Mouse (Mus musculus) retina, postnatal 1 day (tissue): ENCODE measurements around the gene Elp5.
"Not testable (repeated sequence)": the region's sequence is repeated elsewhere in the genome, so short reads cannot be mapped to it uniquely, and the experiment has no call there.

Source experiments
- DNase-seq: peaks from one replicate; pipeline ENCODE4 v3.0.0-alpha.2; 2012

Gene Elp5

DNA sequence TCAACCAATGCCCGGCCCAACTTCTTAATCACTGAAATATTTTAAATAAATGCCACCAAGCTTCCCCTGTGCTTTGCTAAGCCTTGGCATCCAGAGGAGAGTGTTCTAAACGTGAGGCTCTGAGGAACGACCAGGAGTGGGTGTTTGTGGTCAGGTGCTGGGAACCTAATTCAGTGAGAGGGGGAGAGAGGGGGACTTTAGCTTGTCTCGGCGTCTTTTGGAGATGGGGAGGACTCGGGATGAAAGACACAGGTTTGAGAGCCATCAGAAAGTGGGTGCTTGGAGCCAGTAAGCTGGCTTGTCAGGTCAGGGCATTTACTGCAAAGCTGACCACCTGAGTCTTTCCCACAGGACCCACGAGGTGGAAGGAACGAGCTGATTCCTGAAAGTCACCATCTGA, 50.5 kb downstream of the Elp5 start:
- no peak for DNase-seq

- no peak for DNase-seq
Measured at GRCm38 (mm10) chr11:69930967-69931537, 51.3 kb downstream of the Elp5 start.

GRCm38 (mm10) chr11:69930176-69930575, 52.1 kb downstream of the Elp5 start:
- not testable (repeated sequence) for DNase-seq

DNA sequence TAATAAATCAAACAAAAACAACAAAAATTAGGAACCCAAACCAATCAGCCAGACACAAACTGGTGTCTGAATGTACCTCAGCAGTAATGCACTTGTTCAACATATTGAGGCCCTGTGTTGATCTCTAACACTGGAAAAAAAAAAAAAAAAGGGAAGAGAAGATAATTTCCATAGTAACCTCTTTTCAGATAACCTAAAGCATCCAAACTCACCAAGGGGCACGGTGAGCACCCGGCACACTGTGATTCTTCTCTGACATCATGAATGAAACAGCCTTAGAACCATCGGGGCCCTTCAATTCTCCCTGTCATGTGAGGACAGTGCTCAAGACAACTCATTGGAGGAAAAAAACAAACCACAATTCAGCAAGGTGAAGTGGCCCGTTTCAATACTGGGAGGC, 52.6 kb downstream of the Elp5 start:
- no peak for DNase-seq

DNA sequence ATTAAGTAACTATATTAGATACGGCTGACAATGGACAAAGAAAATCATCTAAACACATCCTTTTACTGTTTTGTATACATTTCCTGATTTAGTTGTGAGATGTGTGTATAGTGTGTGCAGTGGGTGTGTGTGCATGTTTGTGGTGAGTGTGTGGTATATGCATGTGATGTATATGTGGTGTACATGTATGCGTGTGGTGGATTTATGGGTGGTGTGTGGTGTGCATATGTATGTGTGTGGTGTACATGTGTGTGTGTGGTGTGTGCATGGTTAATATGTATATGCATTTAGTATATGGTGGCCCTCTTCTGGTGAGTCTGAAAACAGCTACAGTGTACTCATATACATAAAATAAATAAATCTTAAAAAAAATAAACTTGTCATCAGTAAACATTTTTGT, 54.8 kb downstream of the Elp5 start:
- no peak for DNase-seq

- DNase-seq = no peak
Measured at GRCm38 (mm10) chr11:69922796-69923195, 59.5 kb downstream of the Elp5 start.

DNA sequence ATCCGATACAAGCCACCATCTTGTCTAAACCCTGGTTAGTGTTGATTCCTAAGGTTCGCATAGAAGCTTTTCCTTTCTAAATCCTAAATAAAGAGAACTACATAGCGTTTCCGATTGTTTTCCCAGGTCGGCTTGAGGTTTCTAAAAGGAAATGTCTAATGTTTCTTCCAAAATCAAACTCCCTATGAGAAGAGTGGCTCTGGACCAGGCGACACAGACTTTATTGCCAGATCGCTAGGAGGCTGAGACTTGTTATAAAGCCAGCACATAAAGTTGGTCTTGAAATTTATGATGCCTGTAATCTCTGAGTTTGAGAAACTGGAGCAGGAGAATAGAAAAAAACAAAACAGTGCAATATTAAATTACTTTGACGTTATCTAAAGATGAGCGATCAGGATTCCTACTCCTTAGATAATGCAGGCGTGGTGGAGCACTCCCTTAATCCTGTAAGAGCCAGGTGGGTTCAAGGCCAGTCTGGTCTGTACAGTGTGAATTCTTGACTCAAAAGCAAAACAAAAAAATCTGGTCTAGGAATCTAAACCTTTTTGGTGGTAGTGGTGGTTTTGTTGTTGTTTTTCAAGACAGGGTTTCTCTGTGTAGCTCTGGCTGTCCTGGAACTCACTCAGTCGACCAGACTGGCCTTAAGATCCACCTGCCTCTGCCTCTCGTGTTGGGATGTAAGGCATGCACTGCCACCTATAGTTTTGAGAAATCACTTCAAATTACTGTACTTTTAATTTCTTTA, 60.1 kb downstream of the Elp5 start:
- DNase-seq = no peak

DNA sequence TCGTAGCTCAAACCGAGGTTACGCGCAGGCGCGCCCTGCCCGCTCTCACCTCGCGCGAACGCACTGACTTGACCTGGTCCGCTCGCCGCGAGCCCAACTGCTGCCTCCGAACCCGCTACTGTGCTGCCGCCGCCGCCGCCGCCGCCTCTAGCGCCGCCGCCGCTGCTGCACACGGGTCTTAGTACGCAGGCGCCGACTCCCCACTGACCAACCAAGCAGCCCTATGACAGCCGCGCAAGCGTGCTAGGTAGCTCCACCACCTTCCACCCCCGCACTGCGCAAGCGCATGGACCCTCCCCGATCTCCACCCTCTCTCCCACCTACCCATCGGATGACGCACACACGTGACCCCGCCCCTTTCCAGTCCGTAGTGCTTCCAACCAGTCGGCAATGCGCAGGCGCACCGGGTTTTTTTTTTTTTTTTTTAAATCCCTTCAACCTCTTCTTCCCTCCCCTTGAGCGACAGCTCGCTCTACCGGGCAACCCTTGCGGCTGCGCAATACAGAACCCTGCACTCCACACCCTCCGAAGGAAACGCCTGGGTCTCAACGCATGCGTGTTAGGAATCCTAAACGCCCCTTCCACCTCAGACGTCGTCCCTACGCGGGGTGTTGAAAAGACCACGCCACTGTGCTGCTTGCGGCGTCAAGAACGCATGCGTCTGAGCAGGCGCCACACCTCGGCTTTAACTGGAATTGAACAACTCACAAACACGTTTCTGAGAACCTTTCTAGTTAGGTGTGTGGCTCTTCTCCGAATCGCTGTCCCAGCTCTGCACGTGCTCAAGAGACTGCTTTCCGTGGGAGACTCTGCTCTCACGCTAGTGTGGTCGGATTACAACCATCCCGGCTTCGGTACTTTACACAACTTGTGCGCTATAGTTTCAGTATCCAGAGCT, 61.0 kb downstream of the Elp5 start, which contains the start of gene Eif5a:
Gene Eif5a, minus strand, starts transcription at position 845 of the 898 bp plus-strand sequence.
- peak; percentile 100 for DNase-seq

GRCm38 (mm10) chr11:69920266-69921031, 61.9 kb downstream of the Elp5 start:
- peak; percentile 8 for DNase-seq

- peak; percentile 85 for DNase-seq
Measured at GRCm38 (mm10) chr11:69919661-69920265, 62.6 kb downstream of the Elp5 start.

- no peak for DNase-seq
Measured at GRCm38 (mm10) chr11:69919053-69919452, 63.3 kb downstream of the Elp5 start.
